Mouse (Mus musculus) embryonic facial prominence, embryonic 10.5 days (tissue): ENCODE measurements around the gene Tbc1d13. TPM values are rescaled to one million over a fixed set of nuclear protein-coding genes. Genes with fewer than 3 reads are reported as not detected.

Experiments used
- DNase-seq: peaks from one replicate; pipeline ENCODE4 v3.0.0-alpha.2; 2017; ENCODE audit warnings: low spot score
- H3K27ac ChIP-seq: fragments of 300-500 bp; sonication (generic); replicated peaks from 2 replicates; pipeline ENCODE4 v1.5.1; 2016; ENCODE audit warnings: mild to moderate bottlenecking
- H3K27me3 ChIP-seq: fragments of 300-500 bp; sonication (generic); replicated peaks from 2 replicates; pipeline ENCODE4 v1.6.1; 2016; ENCODE audit warnings: low read depth, mild to moderate bottlenecking; ENCODE audit not compliant: poor library complexity, severe bottlenecking
- H3K36me3 ChIP-seq: fragments of 300-500 bp; sonication (generic); replicated peaks from 2 replicates; pipeline ENCODE4 v1.6.1; 2016; ENCODE audit warnings: mild to moderate bottlenecking, moderate library complexity
- H3K4me1 ChIP-seq: fragments of 300-500 bp; sonication (generic); 2 replicates; pipeline ENCODE4 v1.6.1; 2016
- H3K4me3 ChIP-seq: fragments of 300-500 bp; sonication (generic); 2 replicates; pipeline ENCODE4 v1.5.1; 2016; ENCODE audit warnings: mild to moderate bottlenecking, moderate library complexity
- H3K9me3 ChIP-seq: fragments of 300-500 bp; sonication (generic); 2 replicates; pipeline ENCODE4 v1.6.1; 2016; ENCODE audit warnings: mild to moderate bottlenecking
- WGBS: fragments of 180-500 bp; shearing (Covaris S2); methylation state at CpG from one replicate; pipeline ENCODE4 v1.1.7; 2016; 5-methylcytosine and 5-hydroxymethylcytosine counted together
- polyA plus RNA-seq: library from polyadenylated mRNA; unstranded; fragments of >200 nt; fragmentation: Nextera tagmentation; extraction: Ambion mirVana; gene quantifications from 2 replicates; pipeline ENCODE4 v1.2.1, GENCODE M21; 2016

The Tbc1d13 gene
- 8.1 and 8.2 TPM in 2 replicates for polyA plus RNA-seq

- Histone ChIP-seq H3K9me3 (no peaks in the 10 kb centered on the region), H3K27me3 (no peaks in the 10 kb centered on the region), H3K4me1 (peaks cover 24% of the 10 kb centered on the region), H3K36me3 (peaks cover 41% of the 10 kb centered on the region), H3K4me3 (peak within 1 kb of the TSS; percentile 91), H3K27ac (peak within 1 kb of the TSS; percentile 90)
- WGBS, result under 1% methylated on average over 46 of the region's 46 CpGs
- DNase-seq, result peak; percentile 97
These were observed at the start of gene Tbc1d13 for GRCm38 (mm10) chr2:30133613-30134377. Tbc1d13 (plus strand) TSS chr2:30133746.

- Histone ChIP-seq H3K4me1 (peaks cover 33% of the 10 kb centered on the region), H3K36me3 (peaks cover 32% of the 10 kb centered on the region), H3K4me3 (peak overlapping the region; percentile 46), H3K9me3 (no peaks in the 10 kb centered on the region), H3K27me3 (no peaks in the 10 kb centered on the region), H3K27ac (no peak overlapping the region)
- 55% methylated on average over 5 of the region's 5 CpGs for WGBS
- no peak for DNase-seq
These were observed 49.4 kb upstream of the Tbc1d13 start for GRCm38 (mm10) chr2:30084113-30084512.

- Histone ChIP-seq H3K27ac (peak overlapping the region; percentile 26), H3K27me3 (no peaks in the 10 kb centered on the region), H3K4me1 (peaks cover 28% of the 10 kb centered on the region), H3K9me3 (no peaks in the 10 kb centered on the region), H3K36me3 (peaks cover 33% of the 10 kb centered on the region), H3K4me3 (peak overlapping the region; percentile 46)
- peak; percentile 59 for DNase-seq
- 5% methylated on average over 12 of the region's 12 CpGs for WGBS
These were observed 48.9 kb upstream of the Tbc1d13 start for GRCm38 (mm10) chr2:30084632-30085031.

GRCm38 (mm10) chr2:30087310-30087709, 46.2 kb upstream of the Tbc1d13 start:
- 90% methylated on average over 4 of the region's 4 CpGs for WGBS
- no peak overlapping the region for H3K4me3 ChIP-seq
- H3K27ac ChIP-seq, result no peak overlapping the region
- no peaks in the 10 kb centered on the region for H3K9me3 ChIP-seq
- peaks cover 45% of the 10 kb centered on the region for H3K36me3 ChIP-seq
- H3K4me1 ChIP-seq, result peaks cover 17% of the 10 kb centered on the region
- no peak for DNase-seq
- H3K27me3 ChIP-seq, result no peaks in the 10 kb centered on the region

GRCm38 (mm10) chr2:30091521-30091920, 42.0 kb upstream of the Tbc1d13 start:
- DNase-seq, result no peak
- Histone ChIP-seq H3K9me3 (no peaks in the 10 kb centered on the region), H3K4me1 (peaks cover 32% of the 10 kb centered on the region), H3K36me3 (peaks cover 41% of the 10 kb centered on the region), H3K27me3 (no peaks in the 10 kb centered on the region), H3K4me3 (no peak overlapping the region), H3K27ac (no peak overlapping the region)
- 93% methylated on average over 12 of the region's 12 CpGs for WGBS

- Histone ChIP-seq H3K27me3 (no peaks in the 10 kb centered on the region), H3K9me3 (no peaks in the 10 kb centered on the region), H3K4me1 (peaks cover 32% of the 10 kb centered on the region), H3K4me3 (peak overlapping the region; percentile 74), H3K27ac (no peak overlapping the region), H3K36me3 (peaks cover 41% of the 10 kb centered on the region)
- WGBS, result 58% methylated on average over 6 of the region's 6 CpGs
- DNase-seq, result no peak
These were observed 41.1 kb upstream of the Tbc1d13 start for GRCm38 (mm10) chr2:30092280-30092918.

- peak; percentile 98 for DNase-seq
- no peaks in the 10 kb centered on the region for H3K27me3 ChIP-seq
- H3K36me3 ChIP-seq, result peaks cover 49% of the 10 kb centered on the region
- peaks cover 32% of the 10 kb centered on the region for H3K4me1 ChIP-seq
- H3K9me3 ChIP-seq, result no peaks in the 10 kb centered on the region
- H3K4me3 ChIP-seq, result peak within 1 kb of the TSS; percentile 74
- peak within 1 kb of the TSS; percentile 84 for H3K27ac ChIP-seq
- under 1% methylated on average over 51 of the region's 51 CpGs for WGBS
These were observed 39.9 kb upstream of the Tbc1d13 start, which contains the start of gene Zdhhc12 for GRCm38 (mm10) chr2:30093471-30094207. Zdhhc12 (minus strand) TSS chr2:30093648.

GRCm38 (mm10) chr2:30094208-30094588, 39.3 kb upstream of the Tbc1d13 start:
- no peaks in the 10 kb centered on the region for H3K27me3 ChIP-seq
- WGBS, result 5% methylated on average over 13 of the region's 13 CpGs
- peak overlapping the region; percentile 84 for H3K27ac ChIP-seq
- peaks cover 35% of the 10 kb centered on the region for H3K4me1 ChIP-seq
- no peaks in the 10 kb centered on the region for H3K9me3 ChIP-seq
- H3K36me3 ChIP-seq, result peaks cover 54% of the 10 kb centered on the region
- peak overlapping the region; percentile 74 for H3K4me3 ChIP-seq
- peak; percentile 62 for DNase-seq

GRCm38 (mm10) chr2:30095882-30096527, 37.5 kb upstream of the Tbc1d13 start:
- peaks cover 58% of the 10 kb centered on the region for H3K36me3 ChIP-seq

GRCm38 (mm10) chr2:30100214-30100613, 33.3 kb upstream of the Tbc1d13 start:
- 0 out of 2 replicates have a peak, but pooled peaks cover 5% of the 10 kb centered on the region for H3K4me1 ChIP-seq
- no peaks in the 10 kb centered on the region for H3K27me3 ChIP-seq
- H3K27ac ChIP-seq, result no peak overlapping the region
- no peaks in the 10 kb centered on the region for H3K9me3 ChIP-seq
- no peak for DNase-seq
- H3K36me3 ChIP-seq, result peaks cover 82% of the 10 kb centered on the region
- H3K4me3 ChIP-seq, result no peak overlapping the region
- 70% methylated on average over 4 of the region's 4 CpGs for WGBS

More at GRCm38 (mm10) chr2:30095882-30096527, 37.5 kb upstream of the Tbc1d13 start:
- H3K27ac ChIP-seq, result no peak overlapping the region
- H3K9me3 ChIP-seq, result no peaks in the 10 kb centered on the region
- H3K4me3 ChIP-seq, result no peak overlapping the region
- DNase-seq, result peak; percentile 64
- WGBS, result 80% methylated on average over 2 of the region's 2 CpGs
- H3K27me3 ChIP-seq, result no peaks in the 10 kb centered on the region
- H3K4me1 ChIP-seq, result peaks cover 35% of the 10 kb centered on the region

GRCm38 (mm10) chr2:30106364-30106763, 27.2 kb upstream of the Tbc1d13 start:
- peak; percentile 58 for DNase-seq
- Histone ChIP-seq H3K9me3 (no peaks in the 10 kb centered on the region), H3K4me1 (no peaks in the 10 kb centered on the region), H3K27ac (no peak overlapping the region), H3K27me3 (no peaks in the 10 kb centered on the region), H3K4me3 (no peak overlapping the region), H3K36me3 (peaks cover 93% of the 10 kb centered on the region)

GRCm38 (mm10) chr2:30107646-30108045, 25.9 kb upstream of the Tbc1d13 start:
- no peak overlapping the region for H3K27ac ChIP-seq
- no peak overlapping the region for H3K4me3 ChIP-seq
- no peaks in the 10 kb centered on the region for H3K9me3 ChIP-seq
- DNase-seq, result no peak
- WGBS, result 94% methylated on average over 5 of the region's 5 CpGs
- peaks cover 92% of the 10 kb centered on the region for H3K36me3 ChIP-seq
- H3K4me1 ChIP-seq, result no peaks in the 10 kb centered on the region
- H3K27me3 ChIP-seq, result no peaks in the 10 kb centered on the region
